Mouse (Mus musculus): ENCODE results near the gene Spats2l. TPM values are rescaled to one million over a fixed set of nuclear protein-coding genes. Genes with fewer than 3 reads are reported as not detected.

The Spats2l gene
- polyA plus RNA-seq, 1 experiment from 2014 or later, result 51.5 TPM

- peak overlapping the region; percentile 91 for H3K27ac ChIP-seq (ENCODE audit: low read depth, low read length)
- H3K4me1 ChIP-seq (ENCODE audit: control insufficient read depth, insufficient read depth, low read length), result no peaks in the 10 kb centered on the region
- H3K4me3 ChIP-seq (ENCODE audit: low read depth, low read length), result peak overlapping the region; percentile 70
- peak; percentile 78 for ATAC-seq (replicated peaks; ENCODE audit: insufficient number of reproducible peaks, low FRiP score, low TSS enrichment)
- H3K9ac ChIP-seq (ENCODE audit: low read depth, low read length), result peak overlapping the region; percentile 90
- WGBS (ENCODE audit: insufficient replicate concordance), result under 1% methylated on average over 77 of the region's 113 CpGs
- H3K4me2 ChIP-seq, result peak overlapping the region; percentile 69
- H3K9me3 ChIP-seq (replicated peaks; ENCODE audit: control insufficient read depth, low read length), result no peaks in the 10 kb centered on the region
- no peaks in the 10 kb centered on the region for H3K27me3 ChIP-seq (ENCODE audit: control insufficient read depth, insufficient read depth, low read length)
- H3K36me3 ChIP-seq (ENCODE audit: control insufficient read depth, insufficient read depth, low read length), result no peaks in the 10 kb centered on the region
These were observed 920 bp downstream of the Spats2l start for GRCm38 (mm10) chr1:57774668-57775495.

- WGBS (ENCODE audit: insufficient replicate concordance), result 0% methylated on average over 14 of the region's 14 CpGs
- H3K4me2 ChIP-seq, result peak overlapping the region; percentile 69
- peak overlapping the region; percentile 90 for H3K9ac ChIP-seq (ENCODE audit: low read depth, low read length)
- no peaks in the 10 kb centered on the region for H3K9me3 ChIP-seq (replicated peaks; ENCODE audit: control insufficient read depth, low read length)
- ATAC-seq (replicated peaks; ENCODE audit: insufficient number of reproducible peaks, low FRiP score, low TSS enrichment), result no peak
- H3K27me3 ChIP-seq (ENCODE audit: control insufficient read depth, insufficient read depth, low read length), result no peaks in the 10 kb centered on the region
- H3K4me3 ChIP-seq (ENCODE audit: low read depth, low read length), result peak overlapping the region; percentile 70
- H3K27ac ChIP-seq (ENCODE audit: low read depth, low read length), result peak overlapping the region; percentile 91
- no peaks in the 10 kb centered on the region for H3K4me1 ChIP-seq (ENCODE audit: control insufficient read depth, insufficient read depth, low read length)
- no peaks in the 10 kb centered on the region for H3K36me3 ChIP-seq (ENCODE audit: control insufficient read depth, insufficient read depth, low read length)
These were observed 1.5 kb downstream of the Spats2l start for GRCm38 (mm10) chr1:57775496-57775790.

- H3K4me3 ChIP-seq (ENCODE audit: low read depth, low read length), result no peak overlapping the region
- 50% methylated on average over 5 of the region's 5 CpGs for WGBS (ENCODE audit: insufficient replicate concordance)
- H3K9me3 ChIP-seq (replicated peaks; ENCODE audit: control insufficient read depth, low read length), result no peaks in the 10 kb centered on the region
- H3K4me2 ChIP-seq, result no peak overlapping the region; the same call in 1 of the 2 replicates
- no peaks in the 10 kb centered on the region for H3K4me1 ChIP-seq (ENCODE audit: control insufficient read depth, insufficient read depth, low read length)
- H3K27ac ChIP-seq (ENCODE audit: low read depth, low read length), result no peak overlapping the region
- no peak overlapping the region for H3K9ac ChIP-seq (ENCODE audit: low read depth, low read length)
- H3K36me3 ChIP-seq (ENCODE audit: control insufficient read depth, insufficient read depth, low read length), result no peaks in the 10 kb centered on the region
- no peaks in the 10 kb centered on the region for H3K27me3 ChIP-seq (ENCODE audit: control insufficient read depth, insufficient read depth, low read length)
- ATAC-seq (replicated peaks; ENCODE audit: insufficient number of reproducible peaks, low FRiP score, low TSS enrichment), result no peak
These were observed 2.8 kb downstream of the Spats2l start for GRCm38 (mm10) chr1:57776671-57777281.

- no peaks in the 10 kb centered on the region for H3K27me3 ChIP-seq (ENCODE audit: control insufficient read depth, insufficient read depth, low read length)
- H3K9ac ChIP-seq (ENCODE audit: low read depth, low read length), result no peak overlapping the region
- 0 out of 2 replicates have a peak, but pooled peaks cover 5% of the 10 kb centered on the region for H3K4me1 ChIP-seq (ENCODE audit: control insufficient read depth, insufficient read depth, low read length)
- no peak overlapping the region for H3K4me2 ChIP-seq
- H3K4me3 ChIP-seq (ENCODE audit: low read depth, low read length), result no peak overlapping the region
- H3K27ac ChIP-seq (ENCODE audit: low read depth, low read length), result no peak overlapping the region
- no peaks in the 10 kb centered on the region for H3K36me3 ChIP-seq (ENCODE audit: control insufficient read depth, insufficient read depth, low read length)
- no peak for ATAC-seq (replicated peaks; ENCODE audit: insufficient number of reproducible peaks, low FRiP score, low TSS enrichment)
- no peaks in the 10 kb centered on the region for H3K9me3 ChIP-seq (replicated peaks; ENCODE audit: control insufficient read depth, low read length)
- WGBS (ENCODE audit: insufficient replicate concordance), result 60% methylated on average over 4 of the region's 4 CpGs
These were observed 10.3 kb downstream of the Spats2l start for GRCm38 (mm10) chr1:57784300-57784699.

- H3K4me3 ChIP-seq (ENCODE audit: low read depth, low read length), result no peak overlapping the region
- no peak for ATAC-seq (replicated peaks; ENCODE audit: insufficient number of reproducible peaks, low FRiP score, low TSS enrichment)
- no peaks in the 10 kb centered on the region for H3K36me3 ChIP-seq (ENCODE audit: control insufficient read depth, insufficient read depth, low read length)
- 78% methylated on average over 5 of the region's 5 CpGs for WGBS (ENCODE audit: insufficient replicate concordance)
- H3K4me1 ChIP-seq (ENCODE audit: control insufficient read depth, insufficient read depth, low read length), result 0 out of 2 replicates have a peak, but pooled peaks cover 1% of the 10 kb centered on the region
- no peak overlapping the region for H3K4me2 ChIP-seq
- no peaks in the 10 kb centered on the region for H3K9me3 ChIP-seq (replicated peaks; ENCODE audit: control insufficient read depth, low read length)
- no peak overlapping the region for H3K9ac ChIP-seq (ENCODE audit: low read depth, low read length)
- no peak overlapping the region for H3K27ac ChIP-seq (ENCODE audit: low read depth, low read length)
- H3K27me3 ChIP-seq (ENCODE audit: control insufficient read depth, insufficient read depth, low read length), result no peaks in the 10 kb centered on the region
These were observed 15.9 kb downstream of the Spats2l start for GRCm38 (mm10) chr1:57789831-57790230.

GRCm38 (mm10) chr1:57792212-57792611, 18.2 kb downstream of the Spats2l start:
- no peaks in the 10 kb centered on the region for H3K4me1 ChIP-seq (ENCODE audit: control insufficient read depth, insufficient read depth, low read length)
- H3K4me2 ChIP-seq, result no peak overlapping the region
- no peak overlapping the region for H3K27ac ChIP-seq (ENCODE audit: low read depth, low read length)
- no peaks in the 10 kb centered on the region for H3K9me3 ChIP-seq (replicated peaks; ENCODE audit: control insufficient read depth, low read length)
- H3K36me3 ChIP-seq (ENCODE audit: control insufficient read depth, insufficient read depth, low read length), result no peaks in the 10 kb centered on the region
- 85% methylated on average over 4 of the region's 4 CpGs for WGBS (ENCODE audit: insufficient replicate concordance)
- no peak overlapping the region for H3K9ac ChIP-seq (ENCODE audit: low read depth, low read length)
- H3K27me3 ChIP-seq (ENCODE audit: control insufficient read depth, insufficient read depth, low read length), result no peaks in the 10 kb centered on the region
- no peak overlapping the region for H3K4me3 ChIP-seq (ENCODE audit: low read depth, low read length)
- ATAC-seq (replicated peaks; ENCODE audit: insufficient number of reproducible peaks, low FRiP score, low TSS enrichment), result no peak

GRCm38 (mm10) chr1:57795838-57796237, 21.9 kb downstream of the Spats2l start:
- H3K4me2 ChIP-seq, result no peak overlapping the region
- WGBS (ENCODE audit: insufficient replicate concordance), result 59% methylated on average over 1 of the region's 1 CpGs
- H3K4me1 ChIP-seq (ENCODE audit: control insufficient read depth, insufficient read depth, low read length), result no peaks in the 10 kb centered on the region
- H3K9me3 ChIP-seq (replicated peaks; ENCODE audit: control insufficient read depth, low read length), result no peaks in the 10 kb centered on the region
- H3K27me3 ChIP-seq (ENCODE audit: control insufficient read depth, insufficient read depth, low read length), result no peaks in the 10 kb centered on the region
- no peak for ATAC-seq (replicated peaks; ENCODE audit: insufficient number of reproducible peaks, low FRiP score, low TSS enrichment)
- H3K9ac ChIP-seq (ENCODE audit: low read depth, low read length), result no peak overlapping the region
- no peaks in the 10 kb centered on the region for H3K36me3 ChIP-seq (ENCODE audit: control insufficient read depth, insufficient read depth, low read length)
- no peak overlapping the region for H3K27ac ChIP-seq (ENCODE audit: low read depth, low read length)
- H3K4me3 ChIP-seq (ENCODE audit: low read depth, low read length), result no peak overlapping the region

GRCm38 (mm10) chr1:57799398-57799797, 25.4 kb downstream of the Spats2l start:
- 86% methylated on average over 2 of the region's 2 CpGs for WGBS (ENCODE audit: insufficient replicate concordance)

More at GRCm38 (mm10) chr1:57799398-57799797, 25.4 kb downstream of the Spats2l start:
- H3K4me1 ChIP-seq (ENCODE audit: control insufficient read depth, insufficient read depth, low read length), result no peaks in the 10 kb centered on the region
- H3K9me3 ChIP-seq (replicated peaks; ENCODE audit: control insufficient read depth, low read length), result no peaks in the 10 kb centered on the region
- ATAC-seq (replicated peaks; ENCODE audit: insufficient number of reproducible peaks, low FRiP score, low TSS enrichment), result no peak
- H3K36me3 ChIP-seq (ENCODE audit: control insufficient read depth, insufficient read depth, low read length), result no peaks in the 10 kb centered on the region
- H3K27me3 ChIP-seq (ENCODE audit: control insufficient read depth, insufficient read depth, low read length), result no peaks in the 10 kb centered on the region
- no peak overlapping the region for H3K27ac ChIP-seq (ENCODE audit: low read depth, low read length)
- no peak overlapping the region for H3K4me2 ChIP-seq
- H3K9ac ChIP-seq (ENCODE audit: low read depth, low read length), result no peak overlapping the region
- no peak overlapping the region for H3K4me3 ChIP-seq (ENCODE audit: low read depth, low read length)

All from heart, embryonic 11.5 days (tissue).